Mouse (Mus musculus): Measurements from ENCODE around the gene Gm11111. TPM values are rescaled to one million over a fixed set of nuclear protein-coding genes. Genes with fewer than 3 reads are reported as not detected.
A peak's percentile ranks its signal among the peaks of the same experiment; 100 is the strongest.

Gene Gm11111
- total and polyA plus RNA-seq, 3 experiments, result not detected

GRCm38 (mm10) chr5:98541333-98541732 lies 11.2 kb upstream of the Gm11111 start:
- dilution Hi-C loops (cut with MboI; ENCODE audit: extremely low pct_ligation_motif_present, extremely low pct_unique_long_range_greater_than_20kb, low sequenced_read_pairs), result no loop called here
- TF ChIP-seq USF1 (IDR thresholded peaks at IDR 0.05; ENCODE audit: low read depth, low read length) (no peak), CHD1 (IDR thresholded peaks at IDR 0.05; ENCODE audit: low read depth, low read length) (no peak), TCF12 (IDR thresholded peaks at IDR 0.05; ENCODE audit: low read depth, low read length) (no peak), SIN3A (IDR thresholded peaks at IDR 0.05; ENCODE audit: low read length) (no peak), GABPA (IDR thresholded peaks at IDR 0.05; ENCODE audit: insufficient replicate concordance, low read depth, low read length) (no peak), MAZ (IDR thresholded peaks at IDR 0.05; ENCODE audit: low read depth, low read length) (no peak), SMC3 (IDR thresholded peaks at IDR 0.05; ENCODE audit: low read depth, low read length) (peak; percentile 60), CTCF (conservative IDR thresholded peaks at IDR 0.05 in 1 of 2, IDR thresholded peaks at IDR 0.05 in 1 of 2; ENCODE audit: low read depth in 2 of 2, low read length in 2 of 2) (peak in 1 of 2 experiments; percentile 57; a peak in 2 of 4 replicates), RAD21 (IDR thresholded peaks at IDR 0.05; ENCODE audit: low read depth, low read length) (peak; percentile 46), KAT2A (IDR thresholded peaks at IDR 0.05; ENCODE audit: insufficient replicate concordance, low read length) (no peak), IRF4 (IDR thresholded peaks at IDR 0.05; ENCODE audit: low read depth, low read length) (no peak), CHD2 (IDR thresholded peaks at IDR 0.05; ENCODE audit: low read length) (no peak), ZC3H11A (IDR thresholded peaks at IDR 0.05; ENCODE audit: low read depth, low read length) (no peak), POLR2A (IDR thresholded peaks at IDR 0.05; ENCODE audit: low read depth, low read length) (no peak), ZMIZ1 (IDR thresholded peaks at IDR 0.05; ENCODE audit: low read depth, low read length) (no peak), JUND (conservative IDR thresholded peaks at IDR 0.05; ENCODE audit: low read depth, low read length) (no peak)
- no peak overlapping the region for H3K27ac ChIP-seq (ENCODE audit: insufficient read depth, low read depth)
- H3K4me3 ChIP-seq (replicated peaks in 1 of 3; ENCODE audit: low read depth in 2 of 3, low read length in 2 of 3, poor library complexity in 1 of 3), result no peak overlapping the region
- no peaks in the 10 kb centered on the region for H3K27me3 ChIP-seq (replicated peaks)
- no peaks in the 10 kb centered on the region for H3K36me3 ChIP-seq (replicated peaks in 1 of 2; ENCODE audit: control insufficient read depth in 1 of 2, insufficient read depth in 1 of 2, low read length in 1 of 2)
- no peaks in the 10 kb centered on the region for H3K79me2 ChIP-seq (replicated peaks; ENCODE audit: control insufficient read depth, extremely low read depth, insufficient read depth, poor library complexity, severe bottlenecking)
- in situ Hi-C loops (cut with MboI; ENCODE audit: low pct_ligation_motif_present, low pct_unique_long_range_greater_than_20kb, low sequenced_read_pairs), result no loop called here
- H3K9me3 ChIP-seq (replicated peaks; ENCODE audit: low read length), result no peaks in the 10 kb centered on the region
- no peak overlapping the region for H3K9ac ChIP-seq (ENCODE audit: insufficient read depth, low read depth)
- peaks cover 0 to 10% of the 10 kb centered on the region in 2 experiments; a peak in 2 of 4 replicates for H3K4me1 ChIP-seq (ENCODE audit: control insufficient read depth in 1 of 2, insufficient read depth in 2 of 2)
- DNase-seq (ENCODE audit: extremely low read depth), result no peak
- no peak overlapping the region for H3K4me2 ChIP-seq (ENCODE audit: insufficient read depth, low read depth, poor library complexity, severe bottlenecking)

- peaks cover 7 to 51% of the 10 kb centered on the region in 2 experiments for H3K4me1 ChIP-seq (ENCODE audit: control insufficient read depth in 1 of 2, insufficient read depth in 2 of 2)
- no peaks in the 10 kb centered on the region for H3K9me3 ChIP-seq (replicated peaks; ENCODE audit: low read length)
- H3K9ac ChIP-seq (ENCODE audit: insufficient read depth, low read depth), result no peak overlapping the region
- no peak for DNase-seq (ENCODE audit: extremely low read depth)
- TF ChIP-seq ZMIZ1 (IDR thresholded peaks at IDR 0.05; ENCODE audit: low read depth, low read length), result no peak
- TF ChIP-seq IRF4 (IDR thresholded peaks at IDR 0.05; ENCODE audit: low read depth, low read length), result no peak
- TF ChIP-seq NRF1 (IDR thresholded peaks at IDR 0.05; ENCODE audit: low read depth, low read length), result no peak
- no peak for TF ChIP-seq EP300 (IDR thresholded peaks at IDR 0.05; ENCODE audit: low read length)
- no peak for TF ChIP-seq JUN (IDR thresholded peaks at IDR 0.05; ENCODE audit: insufficient read depth, low read depth, low read length)
- no peak for TF ChIP-seq NELFE (IDR thresholded peaks at IDR 0.05; ENCODE audit: low read depth, low read length)
- no peak for TF ChIP-seq JUND (conservative IDR thresholded peaks at IDR 0.05; ENCODE audit: low read depth, low read length)
- no peak for TF ChIP-seq POLR2AphosphoS2 (IDR thresholded peaks at IDR 0.05; ENCODE audit: low read depth, low read length)
- TF ChIP-seq CTCF (conservative IDR thresholded peaks at IDR 0.05 in 1 of 2, IDR thresholded peaks at IDR 0.05 in 1 of 2; ENCODE audit: low read depth in 2 of 2, low read length in 2 of 2), result no peak
- TF ChIP-seq TBP (conservative IDR thresholded peaks at IDR 0.05; ENCODE audit: low read depth, low read length), result no peak
- TF ChIP-seq CHD2 (IDR thresholded peaks at IDR 0.05; ENCODE audit: low read length), result no peak
- no peak for TF ChIP-seq POLR2A (IDR thresholded peaks at IDR 0.05; ENCODE audit: low read depth, low read length)
- H3K27ac ChIP-seq (ENCODE audit: insufficient read depth, low read depth), result no peak overlapping the region
- H3K36me3 ChIP-seq (replicated peaks in 1 of 2; ENCODE audit: control insufficient read depth in 1 of 2, insufficient read depth in 1 of 2, low read length in 1 of 2), result no peaks in the 10 kb centered on the region
- H3K27me3 ChIP-seq (replicated peaks), result no peaks in the 10 kb centered on the region
- in situ Hi-C loops (cut with MboI; ENCODE audit: low pct_ligation_motif_present, low pct_unique_long_range_greater_than_20kb, low sequenced_read_pairs) (no loop called here), dilution Hi-C loops (cut with MboI; ENCODE audit: extremely low pct_ligation_motif_present, extremely low pct_unique_long_range_greater_than_20kb, low sequenced_read_pairs) (no loop called here)
- H3K4me2 ChIP-seq (ENCODE audit: insufficient read depth, low read depth, poor library complexity, severe bottlenecking), result no peak overlapping the region
- no peak overlapping the region for H3K4me3 ChIP-seq (replicated peaks in 1 of 3; ENCODE audit: low read depth in 2 of 3, low read length in 2 of 3, poor library complexity in 1 of 3)
- H3K79me2 ChIP-seq (replicated peaks; ENCODE audit: control insufficient read depth, extremely low read depth, insufficient read depth, poor library complexity, severe bottlenecking), result no peaks in the 10 kb centered on the region
Observed at GRCm38 (mm10) chr5:98550285-98550684, 2.2 kb upstream of the Gm11111 start.
